Mouse (Mus musculus) macrophage (primary cell): ENCODE measurements around the gene Pigq. TPM values are rescaled to one million over a fixed set of nuclear protein-coding genes. Genes with fewer than 3 reads are reported as not detected.

Experiments
- H3K27ac ChIP-seq: fragments of 350-480 bp; formaldehyde crosslinking; 2 replicates; pipeline ENCODE4 v1.9.0; 2021
- H3K36me3 ChIP-seq: fragments of 350-480 bp; formaldehyde crosslinking; 2 replicates; pipeline ENCODE4 v1.9.0; 2021; ENCODE audit errors: inconsistent target
- H3K4me3 ChIP-seq: fragments of 350-480 bp; formaldehyde crosslinking; 2 replicates; pipeline ENCODE4 v1.9.0; 2021; ENCODE audit errors: inconsistent target
- H3K79me2 ChIP-seq: fragments of 350-480 bp; formaldehyde crosslinking; 2 replicates; pipeline ENCODE4 v1.9.0; 2021; ENCODE audit errors: inconsistent target
- WGBS: methylation state at CpG from one replicate; pipeline ENCODE4 v1.1.7; 2026; ENCODE audit warnings: inconsistent platforms; ENCODE audit not compliant: missing documents; 5-methylcytosine and 5-hydroxymethylcytosine counted together
- polyA plus RNA-seq: library from polyadenylated mRNA; stranded (reverse); fragments of 250-400 nt; gene quantifications from 3 replicates; pipeline ENCODE4 v1.2.4, GENCODE M21; 2018; ENCODE audit warnings: inconsistent platforms

The Pigq gene
- polyA plus RNA-seq, 1 experiment from 2014 or later: 43.2 TPM

DNA sequence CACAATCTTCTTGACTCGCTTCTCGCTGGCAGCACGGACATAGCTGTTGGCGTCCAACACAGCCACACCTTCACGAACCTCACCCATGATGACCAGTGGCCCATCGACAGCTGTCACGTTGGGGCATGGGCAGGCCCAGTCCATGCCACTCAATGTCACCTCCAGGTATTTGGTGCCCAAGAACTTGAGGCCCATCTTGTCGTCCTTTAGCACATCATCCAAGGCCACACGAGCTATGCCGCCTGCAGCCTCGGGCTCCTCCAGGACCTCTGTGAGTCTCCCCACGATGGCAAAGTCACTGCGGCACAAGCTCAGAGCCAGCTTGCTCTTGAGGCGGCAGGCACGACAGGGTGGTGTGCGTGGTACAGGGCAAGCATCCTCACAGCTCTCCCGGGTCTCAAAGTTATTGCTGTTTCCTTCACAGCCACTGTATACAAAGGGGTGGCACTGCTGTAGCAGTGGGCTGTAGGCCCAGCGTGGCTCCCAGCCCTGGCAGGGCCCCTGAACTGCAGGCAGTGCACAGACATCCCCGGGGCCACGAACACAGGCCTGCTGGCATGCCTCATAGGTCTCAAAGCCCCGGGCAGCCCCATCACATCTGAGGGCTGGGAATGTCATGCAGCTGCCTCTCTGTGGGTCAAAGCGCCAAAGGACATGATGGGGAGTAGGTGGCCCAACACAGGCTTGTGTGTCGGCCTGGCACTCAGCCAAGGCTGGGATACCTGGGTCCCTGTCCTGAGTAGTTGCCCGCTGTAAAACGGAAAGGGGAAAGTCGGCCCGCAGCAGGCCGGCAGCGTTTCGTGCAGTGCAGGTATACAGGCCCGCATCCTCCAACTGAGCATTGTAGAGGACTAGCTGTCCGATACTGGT is 66.8 kb downstream of the Pigq start:
- peaks cover 12% of the 10 kb centered on the region for H3K36me3 ChIP-seq
- H3K4me3 ChIP-seq: no peak overlapping the region
- H3K79me2 ChIP-seq: no peaks in the 10 kb centered on the region
- 95% methylated on average over 32 of the region's 32 CpGs for WGBS
- H3K27ac ChIP-seq: no peak overlapping the region

DNA sequence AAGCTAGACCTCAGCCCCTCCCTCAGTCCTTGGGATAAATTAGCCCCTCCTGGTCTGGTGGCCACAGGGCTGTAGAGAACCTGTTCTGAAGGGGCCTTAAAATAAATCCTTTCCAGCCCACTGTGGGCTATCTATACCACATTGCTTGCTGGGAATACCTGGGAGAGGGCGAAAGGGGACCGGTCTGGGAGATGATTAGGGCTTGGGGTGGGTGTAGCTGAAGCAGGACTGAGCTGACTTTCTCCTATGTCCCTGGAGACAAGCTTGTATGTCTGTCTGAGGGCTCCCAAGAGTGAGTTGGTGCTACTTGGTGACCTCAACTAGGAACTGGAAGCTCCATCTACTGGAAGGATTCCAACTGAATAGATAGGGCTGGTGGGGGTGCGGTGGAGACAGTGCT is 67.7 kb downstream of the Pigq start:
- Histone ChIP-seq H3K4me3 (no peak overlapping the region), H3K79me2 (no peaks in the 10 kb centered on the region), H3K36me3 (peaks cover 3% of the 10 kb centered on the region), H3K27ac (no peak overlapping the region)
- WGBS: 96% methylated on average over 2 of the region's 3 CpGs

Other genes starting within 250 kb of the Pigq start
- gene Gng13, start 227.8 kb downstream of the Pigq start, polyA plus RNA-seq: not detected in 3 replicates
- 0.80 to 5.9 TPM (median 1.1 TPM) in 3 replicates for gene Chtf18, start 217.5 kb downstream of the Pigq start, polyA plus RNA-seq
- gene Rpusd1, start 217.3 kb downstream of the Pigq start, polyA plus RNA-seq: 5.9 to 11.6 TPM (median 7.3 TPM) in 3 replicates
- gene Mslnl, start 208.9 kb downstream of the Pigq start, polyA plus RNA-seq: not detected in 3 replicates
- gene Msln, start 190.6 kb downstream of the Pigq start, polyA plus RNA-seq: not detected in 3 replicates
- 19.4 to 20.9 TPM (median 19.5 TPM) in 3 replicates for gene Narfl, start 171.2 kb downstream of the Pigq start, polyA plus RNA-seq
- gene Haghl, start 159.3 kb downstream of the Pigq start, polyA plus RNA-seq: 10.9 to 28.1 TPM (median 26.5 TPM) in 3 replicates
- not detected in 3 replicates for gene Ccdc78, start 158.4 kb downstream of the Pigq start, polyA plus RNA-seq
- gene Fam173a, start 152.0 kb downstream of the Pigq start, polyA plus RNA-seq: 12.9 to 59.3 TPM (median 54.8 TPM) in 3 replicates
- gene AC134908.4, start 149.3 kb downstream of the Pigq start, polyA plus RNA-seq: not detected in 3 replicates
- 3.0 to 22.9 TPM (median 8.0 TPM) in 3 replicates for gene Metrn, start 147.8 kb downstream of the Pigq start, polyA plus RNA-seq
- gene Fbxl16, start 135.9 kb downstream of the Pigq start, polyA plus RNA-seq: 0.13 to 0.33 TPM (median 0.32 TPM) in 3 replicates
- 8.8 to 13.8 TPM (median 9.0 TPM) in 3 replicates for gene Wdr24, start 121.3 kb downstream of the Pigq start, polyA plus RNA-seq
- gene Jmjd8, start 116.1 kb downstream of the Pigq start, polyA plus RNA-seq: 15.2 to 28.3 TPM (median 18.9 TPM) in 3 replicates
- 74.2 to 109 TPM (median 78.5 TPM) in 3 replicates for gene Stub1, start 111.5 kb downstream of the Pigq start, polyA plus RNA-seq
- 0.16 to 0.97 TPM in 2 of 3 replicates, not detected in the other for gene Rhbdl1, start 107.6 kb downstream of the Pigq start, polyA plus RNA-seq
- 0.09 to 1.1 TPM (median 0.43 TPM) in 3 replicates for gene Gm20683, start 103.2 kb downstream of the Pigq start, polyA plus RNA-seq
- gene Rhot2, start 100.1 kb downstream of the Pigq start, polyA plus RNA-seq: 20.6 to 24.8 TPM (median 22.4 TPM) in 3 replicates
- 1.5 to 2.9 TPM (median 2.5 TPM) in 3 replicates for gene Wdr90, start 83.4 kb downstream of the Pigq start, polyA plus RNA-seq
- 5.6 to 15.2 TPM (median 7.1 TPM) in 3 replicates for gene Mcrip2, start 76.2 kb downstream of the Pigq start, polyA plus RNA-seq
- gene Mettl26, start 69.9 kb downstream of the Pigq start, polyA plus RNA-seq: 3.3 to 5.5 TPM (median 5.2 TPM) in 3 replicates
- 0.13 to 0.32 TPM (median 0.20 TPM) in 3 replicates for gene Wfikkn1, start 64.1 kb downstream of the Pigq start, polyA plus RNA-seq
- 13.7 to 21.8 TPM (median 16.8 TPM) in 3 replicates for gene Rab40c, start 25.2 kb downstream of the Pigq start, polyA plus RNA-seq
- not detected in 3 replicates for gene Nhlrc4, start within 50 bp of the Pigq start, polyA plus RNA-seq
- not detected in 3 replicates for gene A930017K11Rik, start 7.6 kb upstream of the Pigq start, polyA plus RNA-seq
- gene Capn15, start 40.9 kb upstream of the Pigq start, polyA plus RNA-seq: 5.2 to 13.5 TPM (median 5.9 TPM) in 3 replicates
- gene Rab11fip3, start 124.6 kb upstream of the Pigq start, polyA plus RNA-seq: 5.3 to 7.6 TPM (median 6.3 TPM) in 3 replicates
- 19.8 to 24.2 TPM (median 23.4 TPM) in 3 replicates for gene Decr2, start 145.4 kb upstream of the Pigq start, polyA plus RNA-seq
- 16.3 to 30.7 TPM (median 17.2 TPM) in 3 replicates for gene Nme4, start 150.7 kb upstream of the Pigq start, polyA plus RNA-seq
- gene Tmem8, start 168.4 kb upstream of the Pigq start, polyA plus RNA-seq: 35.3 to 45.1 TPM (median 37.7 TPM) in 3 replicates
- 35.9 to 74.0 TPM (median 71.9 TPM) in 3 replicates for gene Mrpl28, start 178.6 kb upstream of the Pigq start, polyA plus RNA-seq
- 25.1 to 76.5 TPM (median 25.8 TPM) in 3 replicates for gene Axin1, start 193.8 kb upstream of the Pigq start, polyA plus RNA-seq